Mouse (Mus musculus) heart, embryonic 14.5 days (tissue): Measurements from ENCODE around the gene Gm5108. TPM values are rescaled to one million over a fixed set of nuclear protein-coding genes. Genes with fewer than 3 reads are reported as not detected.

Experiments
- ATAC-seq: fragments of 200-750 bp; cut with Nextera tagmentation; 2 replicates; pipeline ENCODE4 v1.8.0; 2017; ENCODE audit warnings: low read depth, moderate TSS enrichment; ENCODE audit not compliant: insufficient number of reproducible peaks, insufficient read depth, low FRiP score
- H3K27ac ChIP-seq, 2 experiments: fragments of 200-500 bp in 1 of 2; fragments of 300-500 bp in 1 of 2; sonication (generic) in 1 of 2; replicated peaks in 1 of 2; 2 replicates each; pipeline ENCODE4 v1.5.1; 2012 to 2014; ENCODE audit warnings: low read depth in 2 of 2, low read length in 2 of 2, control low read depth in 1 of 2, mild to moderate bottlenecking in 1 of 2, mixed read lengths in 1 of 2; ENCODE audit not compliant: control insufficient read depth in 1 of 2, insufficient read depth in 1 of 2
- H3K27me3 ChIP-seq: fragments of 300-500 bp; sonication (generic); 2 replicates; pipeline ENCODE4 v1.6.1; 2014; ENCODE audit warnings: mild to moderate bottlenecking, low read length, control low read depth; ENCODE audit not compliant: control insufficient read depth, insufficient read depth
- H3K36me3 ChIP-seq: fragments of 300-500 bp; sonication (generic); 2 replicates; pipeline ENCODE4 v1.6.1; 2014; ENCODE audit warnings: mild to moderate bottlenecking, control low read depth, low read length, mixed read lengths; ENCODE audit not compliant: control insufficient read depth, insufficient read depth
- H3K4me1 ChIP-seq, 2 experiments: fragments of 200-500 bp in 1 of 2; fragments of 300-500 bp in 1 of 2; sonication (generic) in 1 of 2; 2 replicates each; pipeline ENCODE4 v1.6.1; 2012 to 2014; ENCODE audit warnings: low read length in 2 of 2, control low read depth in 1 of 2, mixed read lengths in 1 of 2; ENCODE audit not compliant: control insufficient read depth in 2 of 2, insufficient read depth in 2 of 2
- H3K4me2 ChIP-seq: fragments of 300-500 bp; sonication (generic); 2 replicates; pipeline ENCODE4 v1.6.1; 2014; ENCODE audit warnings: mild to moderate bottlenecking, low read length
- H3K4me3 ChIP-seq, 2 experiments: fragments of 200-500 bp in 1 of 2; fragments of 300-500 bp in 1 of 2; sonication (generic) in 1 of 2; 2 replicates each; pipeline ENCODE4 v1.5.1; 2012 to 2014; ENCODE audit warnings: low read length in 2 of 2, mild to moderate bottlenecking in 2 of 2, control low read depth in 1 of 2, low read depth in 1 of 2, moderate library complexity in 1 of 2; ENCODE audit not compliant: control insufficient read depth in 1 of 2, insufficient read depth in 1 of 2
- H3K9ac ChIP-seq: fragments of 300-500 bp; sonication (generic); 2 replicates; pipeline ENCODE4 v1.6.1; 2014; ENCODE audit warnings: mild to moderate bottlenecking, low read length
- H3K9me3 ChIP-seq: fragments of 300-500 bp; sonication (generic); 2 replicates; pipeline ENCODE4 v1.6.1; 2016; ENCODE audit warnings: low read length, control low read depth; ENCODE audit not compliant: control insufficient read depth
- WGBS: fragments of 180-500 bp; shearing (Covaris S2); extraction: QIAGEN DNeasy Blood & Tissue Kit; methylation state at CpG from one replicate; pipeline ENCODE4 v1.1.7; 2014; 5-methylcytosine and 5-hydroxymethylcytosine counted together
- polyA plus RNA-seq: library from polyadenylated mRNA; unstranded; fragments of >200 nt; fragmentation: Nextera tagmentation; extraction: Ambion mirVana; gene quantifications from 2 replicates; pipeline ENCODE4 v1.2.1, GENCODE M21; 2014

Gene Gm5108
- polyA plus RNA-seq, 1 experiment from 2014 or later = not detected

DNA sequence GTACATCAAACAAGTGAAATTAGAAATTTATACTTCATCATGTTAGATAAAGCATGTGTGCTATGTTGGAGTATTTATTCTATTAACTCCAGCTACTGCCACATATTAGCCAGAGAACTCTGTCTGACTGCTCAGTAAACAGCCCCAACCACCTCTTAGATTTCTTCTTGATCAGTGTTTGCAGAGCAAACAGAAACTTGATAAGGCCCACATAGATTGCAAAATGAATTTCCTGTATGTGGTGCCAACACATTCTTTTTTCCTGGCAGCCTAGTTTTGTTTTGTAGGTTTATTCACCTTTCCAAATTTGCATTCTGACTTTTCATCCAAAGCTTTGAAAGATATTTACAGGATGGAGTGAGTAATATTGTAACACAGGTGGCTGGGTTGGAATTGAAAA lies 49.0 kb downstream of the Gm5108 start:
- H3K4me2 ChIP-seq = no peak overlapping the region
- no peaks in the 10 kb centered on the region for H3K36me3 ChIP-seq
- H3K9me3 ChIP-seq = no peaks in the 10 kb centered on the region
- ATAC-seq = no peak
- no peak overlapping the region for H3K27ac ChIP-seq
- H3K4me1 ChIP-seq = no peaks in the 10 kb centered on the region
- H3K27me3 ChIP-seq = no peaks in the 10 kb centered on the region
- H3K9ac ChIP-seq = no peak overlapping the region
- no peak overlapping the region for H3K4me3 ChIP-seq

DNA sequence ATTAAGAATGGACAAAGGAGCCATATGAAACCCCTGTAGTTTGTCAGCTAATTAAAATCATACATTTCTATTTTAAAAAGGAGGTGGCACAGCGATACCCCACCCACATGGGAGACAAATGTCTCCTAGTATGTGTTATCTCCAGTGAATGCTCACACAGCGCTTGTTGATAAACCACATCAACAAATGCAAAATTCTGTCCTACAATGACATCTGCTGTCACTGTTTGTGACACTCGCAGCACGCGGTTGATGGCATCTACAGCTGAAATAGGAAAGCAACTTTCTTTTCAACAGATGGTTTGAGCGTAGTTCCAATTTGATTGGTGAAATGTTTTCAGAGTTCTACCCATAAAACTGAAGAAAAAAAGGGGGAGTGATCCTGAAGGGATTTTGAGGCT lies 61.1 kb downstream of the Gm5108 start:
- H3K4me2 ChIP-seq = no peak overlapping the region
- H3K27ac ChIP-seq = no peak overlapping the region
- no peaks in the 10 kb centered on the region for H3K9me3 ChIP-seq
- ATAC-seq = no peak
- H3K36me3 ChIP-seq = no peaks in the 10 kb centered on the region
- no peak overlapping the region for H3K9ac ChIP-seq
- H3K4me1 ChIP-seq = no peaks in the 10 kb centered on the region
- H3K27me3 ChIP-seq = no peaks in the 10 kb centered on the region
- no peak overlapping the region for H3K4me3 ChIP-seq
- WGBS = 81% methylated on average over 6 of the region's 6 CpGs

DNA sequence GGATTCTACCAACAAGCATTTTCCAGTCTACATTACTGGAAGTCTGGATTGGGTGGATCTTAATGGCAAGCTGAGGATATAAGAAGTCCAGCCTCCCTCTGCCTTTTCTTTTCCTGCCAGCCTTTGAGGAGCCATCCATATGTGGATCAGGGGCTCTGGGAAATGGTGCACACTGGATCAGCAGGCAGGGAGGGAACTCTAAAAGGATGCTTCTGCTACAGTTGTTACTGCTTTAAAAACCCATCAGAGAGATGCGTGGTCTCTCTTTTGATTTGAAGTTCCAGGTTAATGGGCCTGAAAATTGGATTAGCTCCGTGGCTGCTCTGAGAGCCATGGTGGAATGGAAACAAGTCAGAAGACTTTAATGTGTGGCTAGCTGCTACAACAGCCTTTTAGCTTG lies 62.4 kb downstream of the Gm5108 start:
- no peaks in the 10 kb centered on the region for H3K4me1 ChIP-seq
- no peaks in the 10 kb centered on the region for H3K36me3 ChIP-seq
- H3K27ac ChIP-seq = no peak overlapping the region
- whole genome bisulfite sequencing = 51% methylated on average over 2 of the region's 2 CpGs
- no peaks in the 10 kb centered on the region for H3K9me3 ChIP-seq
- H3K4me2 ChIP-seq = no peak overlapping the region
- ATAC-seq = no peak
- no peak overlapping the region for H3K9ac ChIP-seq
- H3K4me3 ChIP-seq = no peak overlapping the region
- no peaks in the 10 kb centered on the region for H3K27me3 ChIP-seq

DNA sequence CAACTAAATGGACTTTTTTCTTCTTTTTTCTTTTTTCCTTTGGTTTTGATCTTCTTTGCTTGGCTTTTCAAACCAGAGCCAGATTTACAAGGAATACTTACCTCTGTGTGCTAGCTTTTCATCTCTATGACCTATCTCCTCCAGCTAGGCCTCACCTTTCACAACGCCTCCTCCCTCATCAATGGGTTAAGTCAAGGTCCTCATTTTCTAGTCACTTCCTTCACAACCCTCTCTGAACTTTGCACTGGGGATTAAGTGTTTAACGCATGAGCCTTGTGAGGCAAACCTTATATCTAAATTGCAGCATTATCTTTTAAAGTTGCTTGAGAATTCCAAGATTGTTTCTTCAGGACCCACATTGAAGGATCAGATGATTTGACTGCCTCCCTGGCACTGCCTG lies 63.0 kb downstream of the Gm5108 start:
- H3K27me3 ChIP-seq = no peaks in the 10 kb centered on the region
- 76% methylated on average over 2 of the region's 2 CpGs for WGBS
- H3K9me3 ChIP-seq = no peaks in the 10 kb centered on the region
- no peak overlapping the region for H3K9ac ChIP-seq
- no peak overlapping the region for H3K4me3 ChIP-seq
- no peak overlapping the region for H3K4me2 ChIP-seq
- H3K36me3 ChIP-seq = no peaks in the 10 kb centered on the region
- no peak for ATAC-seq
- H3K27ac ChIP-seq = no peak overlapping the region
- no peaks in the 10 kb centered on the region for H3K4me1 ChIP-seq

DNA sequence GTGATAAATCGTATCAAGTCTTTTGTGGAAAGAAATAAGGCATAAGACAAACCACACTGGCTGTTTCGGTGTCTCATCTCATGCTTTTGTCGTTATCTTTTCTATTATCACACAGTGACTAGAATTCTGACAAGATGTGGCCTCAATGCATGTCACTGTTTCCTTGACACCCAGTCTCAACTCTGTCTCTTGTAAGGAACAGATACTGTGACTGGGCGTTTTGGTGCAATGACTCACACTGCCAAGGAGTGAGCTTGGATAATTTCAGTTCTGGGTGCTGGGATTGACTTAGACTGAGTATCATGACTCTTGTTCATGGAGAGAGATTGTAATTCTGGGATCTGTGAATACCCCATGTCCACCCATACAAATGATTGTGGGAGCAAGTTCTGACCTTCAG lies 65.6 kb downstream of the Gm5108 start:
- ATAC-seq = no peak
- no peak overlapping the region for H3K27ac ChIP-seq
- peaks cover 0 to 9% of the 10 kb centered on the region in 2 experiments; a peak in 2 of 4 replicates for H3K4me1 ChIP-seq
- no peak overlapping the region for H3K9ac ChIP-seq
- 59% methylated on average over 4 of the region's 4 CpGs for WGBS
- no peaks in the 10 kb centered on the region for H3K9me3 ChIP-seq
- H3K36me3 ChIP-seq = no peaks in the 10 kb centered on the region
- no peaks in the 10 kb centered on the region for H3K27me3 ChIP-seq
- H3K4me3 ChIP-seq = no peak overlapping the region
- H3K4me2 ChIP-seq = no peak overlapping the region

DNA sequence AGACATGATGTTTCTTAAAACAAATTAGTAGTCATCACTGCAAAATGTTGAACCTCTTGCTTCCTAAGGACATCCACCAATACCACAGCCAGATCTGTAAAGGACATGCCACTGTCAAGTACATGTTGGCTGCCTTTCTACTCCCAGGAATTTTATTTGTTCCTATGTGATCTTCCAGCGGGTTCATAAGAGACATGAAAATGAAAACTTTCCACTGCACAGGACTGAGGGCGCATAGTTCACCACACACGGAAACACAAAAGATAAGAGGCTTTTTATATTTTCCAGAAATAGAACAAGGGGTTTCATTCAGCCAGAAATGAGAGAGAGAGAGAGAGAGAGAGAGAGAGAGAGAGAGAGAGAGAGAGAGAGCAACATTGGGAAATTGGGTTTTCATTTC lies 70.1 kb downstream of the Gm5108 start:
- WGBS = 5% methylated on average over 3 of the region's 3 CpGs
- no peaks in the 10 kb centered on the region for H3K27me3 ChIP-seq
- H3K9me3 ChIP-seq = no peaks in the 10 kb centered on the region
- H3K9ac ChIP-seq = no peak overlapping the region
- no peak overlapping the region for H3K4me3 ChIP-seq
- peak overlapping the region; percentile 28 to 32; a peak in 1 of 4 replicates for H3K27ac ChIP-seq
- ATAC-seq = no peak
- peaks cover 0 to 13% of the 10 kb centered on the region in 2 experiments; a peak in 3 of 4 replicates for H3K4me1 ChIP-seq
- no peaks in the 10 kb centered on the region for H3K36me3 ChIP-seq
- H3K4me2 ChIP-seq = 0 out of 2 replicates have a peak overlapping the region, but pooled peaks have one; percentile 19

DNA sequence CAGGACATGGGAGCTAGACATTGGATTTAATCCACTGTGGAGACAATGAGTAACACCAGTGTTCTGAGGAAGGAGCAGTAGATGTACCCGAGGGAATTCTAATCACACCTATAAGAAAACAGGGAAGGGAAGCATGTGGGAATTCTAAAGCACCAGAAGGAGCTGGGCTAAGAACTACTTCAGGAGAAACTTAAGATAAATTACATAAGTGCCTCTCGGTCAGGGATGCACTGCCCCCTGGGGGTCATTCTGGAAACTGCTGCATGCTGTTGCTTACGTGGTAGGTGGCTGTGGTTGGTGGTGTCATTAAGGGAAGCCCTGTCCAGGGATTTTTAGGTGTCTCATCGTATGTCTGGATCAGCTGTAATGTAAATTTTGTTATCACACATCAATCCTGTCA lies 71.1 kb downstream of the Gm5108 start:
- Histone ChIP-seq H3K4me3 (no peak overlapping the region), H3K27me3 (no peaks in the 10 kb centered on the region), H3K27ac (0 out of 4 replicates have a peak overlapping the region, but pooled peaks of 1 of the 2 experiments have one; percentile 28), H3K4me2 (no peak overlapping the region), H3K4me1 (peaks cover 0 to 13% of the 10 kb centered on the region in 2 experiments; a peak in 3 of 4 replicates), H3K36me3 (no peaks in the 10 kb centered on the region), H3K9me3 (no peaks in the 10 kb centered on the region), H3K9ac (no peak overlapping the region)
- ATAC-seq = no peak
- 18% methylated on average over 4 of the region's 4 CpGs for WGBS

DNA sequence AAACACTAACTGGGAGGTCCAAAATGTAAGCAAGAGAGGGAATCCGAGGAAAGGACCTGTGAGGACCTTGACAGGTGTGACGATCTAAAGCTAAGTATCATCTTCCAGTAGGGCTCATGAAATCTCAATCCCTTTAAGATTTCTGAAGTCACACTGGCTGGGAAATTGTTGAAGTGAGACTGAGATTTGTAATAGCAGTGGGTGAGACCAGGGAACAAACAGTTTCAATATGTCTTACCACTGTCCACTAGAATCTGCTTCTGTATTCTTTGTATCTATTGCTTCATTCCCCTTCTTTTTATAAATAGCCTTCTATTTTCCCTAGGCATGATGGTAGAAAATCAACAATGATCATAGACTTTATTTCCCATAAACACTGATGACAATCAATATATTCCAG lies 79.4 kb downstream of the Gm5108 start:
- ATAC-seq = no peak
- Histone ChIP-seq H3K4me2 (no peak overlapping the region), H3K9ac (no peak overlapping the region), H3K4me3 (no peak overlapping the region), H3K9me3 (no peaks in the 10 kb centered on the region), H3K36me3 (no peaks in the 10 kb centered on the region), H3K4me1 (no peaks in the 10 kb centered on the region), H3K27ac (no peak overlapping the region), H3K27me3 (no peaks in the 10 kb centered on the region)
- WGBS = 70% methylated on average over 2 of the region's 2 CpGs
